Mouse (Mus musculus): ENCODE results near the gene Pdzd7. TPM values are rescaled to one million over a fixed set of nuclear protein-coding genes. Genes with fewer than 3 reads are reported as not detected.

Pdzd7 gene
- total and polyA plus RNA-seq, 2 experiments from 2014 or later: 2.9 to 5.9 TPM

DNA sequence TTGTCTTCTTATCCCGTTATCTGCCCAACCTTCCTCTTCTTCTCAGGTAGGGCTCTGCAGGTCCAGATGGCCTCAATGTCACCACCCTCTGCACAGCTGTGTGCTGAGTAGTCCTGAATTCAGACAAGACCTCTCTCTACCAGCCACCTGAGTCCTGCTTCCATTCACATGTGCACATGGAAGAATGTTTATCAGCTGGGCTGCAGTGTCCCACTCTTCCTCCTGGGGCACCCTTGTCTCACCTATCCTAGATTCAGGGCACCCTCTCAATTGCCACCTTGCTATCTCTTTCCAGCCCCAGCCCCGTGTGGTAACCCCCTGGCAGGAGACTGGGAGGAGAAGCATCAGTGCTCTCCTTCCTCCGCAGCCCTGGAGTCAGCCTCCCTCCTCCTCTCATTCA lies 43.2 kb downstream of the Pdzd7 start:
- peaks cover 8% of the 10 kb centered on the region; the same call in 1 of the 2 replicates for H3K4me1 ChIP-seq (ENCODE audit: insufficient read depth, low read length)
- H3K36me3 ChIP-seq (ENCODE audit: insufficient read depth, low read length): peaks cover 54% of the 10 kb centered on the region
- H3K27ac ChIP-seq (ENCODE audit: low read depth, low read length): no peak overlapping the region
- no peaks in the 10 kb centered on the region for H3K27me3 ChIP-seq (ENCODE audit: insufficient read depth, low read length)
- ATAC-seq (ENCODE audit: low FRiP score) (no peak), DNase-seq (ENCODE audit: low spot score) (no peak)
- no peak overlapping the region for H3K4me2 ChIP-seq (ENCODE audit: low read depth, low read length, poor library complexity, severe bottlenecking)
- H3K9ac ChIP-seq (replicated peaks; ENCODE audit: low read length, poor library complexity, severe bottlenecking): no peak overlapping the region
- peak; percentile 49 for TF ChIP-seq CTCF (IDR thresholded peaks at IDR 0.05)
- no peak overlapping the region for H3K4me3 ChIP-seq (ENCODE audit: low read depth, low read length)
- H3K9me3 ChIP-seq (ENCODE audit: low read length): no peaks in the 10 kb centered on the region
- WGBS: 60% methylated on average over 3 of the region's 3 CpGs

- no peak for TF ChIP-seq CTCF (IDR thresholded peaks at IDR 0.05)
- WGBS: 87% methylated on average over 8 of the region's 8 CpGs
- H3K36me3 ChIP-seq (ENCODE audit: insufficient read depth, low read length): peaks cover 67% of the 10 kb centered on the region
These were observed 45.9 kb downstream of the Pdzd7 start for GRCm38 (mm10) chr19:44999647-45000046.

GRCm38 (mm10) chr19:44997786-44998185 lies 47.7 kb downstream of the Pdzd7 start:
- no peaks in the 10 kb centered on the region for H3K4me1 ChIP-seq (ENCODE audit: insufficient read depth, low read length)
- no peaks in the 10 kb centered on the region for H3K27me3 ChIP-seq (ENCODE audit: insufficient read depth, low read length)
- 86% methylated on average over 11 of the region's 11 CpGs for WGBS
- no peak overlapping the region for H3K4me2 ChIP-seq (ENCODE audit: low read depth, low read length, poor library complexity, severe bottlenecking)
- no peak overlapping the region for H3K4me3 ChIP-seq (ENCODE audit: low read depth, low read length)
- TF ChIP-seq CTCF (IDR thresholded peaks at IDR 0.05): no peak
- no peak for DNase-seq (ENCODE audit: low spot score)
- no peaks in the 10 kb centered on the region for H3K9me3 ChIP-seq (ENCODE audit: low read length)
- ATAC-seq (ENCODE audit: low FRiP score): 0 out of 2 replicates have a peak, but pooled peaks have one; percentile 20
- H3K9ac ChIP-seq (replicated peaks; ENCODE audit: low read length, poor library complexity, severe bottlenecking): no peak overlapping the region
- peaks cover 63% of the 10 kb centered on the region for H3K36me3 ChIP-seq (ENCODE audit: insufficient read depth, low read length)
- H3K27ac ChIP-seq (ENCODE audit: low read depth, low read length): no peak overlapping the region

More at GRCm38 (mm10) chr19:44999647-45000046, 45.9 kb downstream of the Pdzd7 start:
- H3K27ac ChIP-seq (ENCODE audit: low read depth, low read length): no peak overlapping the region
- no peak overlapping the region for H3K9ac ChIP-seq (replicated peaks; ENCODE audit: low read length, poor library complexity, severe bottlenecking)
- ATAC-seq (ENCODE audit: low FRiP score): no peak
- DNase-seq (ENCODE audit: low spot score): no peak
- H3K4me3 ChIP-seq (ENCODE audit: low read depth, low read length): no peak overlapping the region
- H3K4me2 ChIP-seq (ENCODE audit: low read depth, low read length, poor library complexity, severe bottlenecking): no peak overlapping the region
- H3K4me1 ChIP-seq (ENCODE audit: insufficient read depth, low read length): no peaks in the 10 kb centered on the region
- H3K27me3 ChIP-seq (ENCODE audit: insufficient read depth, low read length): no peaks in the 10 kb centered on the region
- no peaks in the 10 kb centered on the region for H3K9me3 ChIP-seq (ENCODE audit: low read length)

- H3K27ac ChIP-seq (ENCODE audit: low read depth, low read length): no peak overlapping the region
- H3K4me2 ChIP-seq (ENCODE audit: low read depth, low read length, poor library complexity, severe bottlenecking): no peak overlapping the region
- no peak overlapping the region for H3K9ac ChIP-seq (replicated peaks; ENCODE audit: low read length, poor library complexity, severe bottlenecking)
- DNase-seq (ENCODE audit: low spot score): no peak
- 76% methylated on average over 7 of the region's 7 CpGs for WGBS
- ATAC-seq (ENCODE audit: low FRiP score): no peak
- H3K27me3 ChIP-seq (ENCODE audit: insufficient read depth, low read length): no peaks in the 10 kb centered on the region
- no peak for TF ChIP-seq CTCF (IDR thresholded peaks at IDR 0.05)
- H3K4me1 ChIP-seq (ENCODE audit: insufficient read depth, low read length): peaks cover 10% of the 10 kb centered on the region
- no peak overlapping the region for H3K4me3 ChIP-seq (ENCODE audit: low read depth, low read length)
- H3K9me3 ChIP-seq (ENCODE audit: low read length): no peaks in the 10 kb centered on the region
- H3K36me3 ChIP-seq (ENCODE audit: insufficient read depth, low read length): peaks cover 24% of the 10 kb centered on the region
These were observed 52.8 kb downstream of the Pdzd7 start for GRCm38 (mm10) chr19:44992712-44993111.

DNA sequence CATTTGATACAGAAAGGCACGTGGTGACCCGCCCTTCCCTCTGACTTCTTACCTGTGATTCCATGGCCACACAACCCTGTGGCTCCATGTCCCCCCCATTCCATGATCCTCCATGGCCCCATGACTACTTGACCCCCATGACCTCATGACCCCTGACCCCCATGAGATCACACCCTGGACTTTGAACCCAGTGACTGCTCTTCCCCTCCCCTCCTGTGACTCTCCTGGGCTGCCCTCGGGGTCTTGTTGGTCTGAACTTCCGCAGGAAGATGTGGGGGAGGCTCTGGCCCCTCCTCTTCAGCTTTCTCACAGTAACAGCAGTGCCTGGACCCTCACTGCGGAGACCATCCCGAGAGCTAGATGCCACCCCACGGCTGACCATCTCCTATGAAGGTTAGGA lies 53.3 kb downstream of the Pdzd7 start:
- peaks cover 23% of the 10 kb centered on the region for H3K36me3 ChIP-seq (ENCODE audit: insufficient read depth, low read length)
- no peak overlapping the region for H3K27ac ChIP-seq (ENCODE audit: low read depth, low read length)
- H3K4me3 ChIP-seq (ENCODE audit: low read depth, low read length): no peak overlapping the region
- no peak for TF ChIP-seq CTCF (IDR thresholded peaks at IDR 0.05)
- no peak overlapping the region for H3K4me2 ChIP-seq (ENCODE audit: low read depth, low read length, poor library complexity, severe bottlenecking)
- WGBS: 64% methylated on average over 7 of the region's 7 CpGs
- H3K9me3 ChIP-seq (ENCODE audit: low read length): no peaks in the 10 kb centered on the region
- ATAC-seq (ENCODE audit: low FRiP score): no peak
- DNase-seq (ENCODE audit: low spot score): no peak
- H3K27me3 ChIP-seq (ENCODE audit: insufficient read depth, low read length): no peaks in the 10 kb centered on the region
- peaks cover 10% of the 10 kb centered on the region for H3K4me1 ChIP-seq (ENCODE audit: insufficient read depth, low read length)
- no peak overlapping the region for H3K9ac ChIP-seq (replicated peaks; ENCODE audit: low read length, poor library complexity, severe bottlenecking)

- WGBS: 92% methylated on average over 8 of the region's 8 CpGs
- DNase-seq (ENCODE audit: low spot score): no peak
- no peaks in the 10 kb centered on the region for H3K27me3 ChIP-seq (ENCODE audit: insufficient read depth, low read length)
- H3K4me2 ChIP-seq (ENCODE audit: low read depth, low read length, poor library complexity, severe bottlenecking): peak overlapping the region; percentile 81
- H3K4me3 ChIP-seq (ENCODE audit: low read depth, low read length): no peak overlapping the region
- no peak for ATAC-seq (ENCODE audit: low FRiP score)
- peaks cover 15% of the 10 kb centered on the region for H3K36me3 ChIP-seq (ENCODE audit: insufficient read depth, low read length)
- no peak overlapping the region for H3K27ac ChIP-seq (ENCODE audit: low read depth, low read length)
- H3K4me1 ChIP-seq (ENCODE audit: insufficient read depth, low read length): peaks cover 10% of the 10 kb centered on the region
- no peaks in the 10 kb centered on the region for H3K9me3 ChIP-seq (ENCODE audit: low read length)
- H3K9ac ChIP-seq (replicated peaks; ENCODE audit: low read length, poor library complexity, severe bottlenecking): 0 out of 2 replicates have a peak overlapping the region, but pooled peaks have one; percentile 19
- no peak for TF ChIP-seq CTCF (IDR thresholded peaks at IDR 0.05)
These were observed 54.5 kb downstream of the Pdzd7 start for GRCm38 (mm10) chr19:44991031-44991430.

Measured in midbrain, postnatal 0 days (tissue).